Mouse (Mus musculus) bone marrow, adult 2 months (tissue): Measurements from ENCODE around the gene Meis2.

Source experiments
- CTCF ChIP-seq: fragments of 200-500 bp; IDR thresholded peaks from 2 replicates; pipeline ENCODE4 v1.5.1; 2011; ENCODE audit warnings: low read length, control low read depth; ENCODE audit not compliant: control insufficient read depth, insufficient read depth
- POLR2A ChIP-seq: fragments of 200-500 bp; IDR thresholded peaks from 2 replicates; pipeline ENCODE4 v1.6.1; 2011; ENCODE audit warnings: low read depth, mild to moderate bottlenecking, control low read depth, low read length, borderline replicate concordance; ENCODE audit not compliant: control insufficient read depth

- TF ChIP-seq POLR2A (no peak), CTCF (no peak)
Observed at GRCm38 (mm10) chr2:116067065-116067497, 1.4 kb upstream of the Meis2 start.
